Mouse (Mus musculus): ENCODE data around the gene Fsip1. TPM values are rescaled to one million over a fixed set of nuclear protein-coding genes. Genes with fewer than 3 reads are reported as not detected.
"Not testable (repeated sequence)": the region's sequence is repeated elsewhere in the genome, so short reads cannot be mapped to it uniquely, and the experiment has no call there.

Gene Fsip1
- polyA plus RNA-seq, 1 experiment from 2014 or later = 3.2 TPM

DNA sequence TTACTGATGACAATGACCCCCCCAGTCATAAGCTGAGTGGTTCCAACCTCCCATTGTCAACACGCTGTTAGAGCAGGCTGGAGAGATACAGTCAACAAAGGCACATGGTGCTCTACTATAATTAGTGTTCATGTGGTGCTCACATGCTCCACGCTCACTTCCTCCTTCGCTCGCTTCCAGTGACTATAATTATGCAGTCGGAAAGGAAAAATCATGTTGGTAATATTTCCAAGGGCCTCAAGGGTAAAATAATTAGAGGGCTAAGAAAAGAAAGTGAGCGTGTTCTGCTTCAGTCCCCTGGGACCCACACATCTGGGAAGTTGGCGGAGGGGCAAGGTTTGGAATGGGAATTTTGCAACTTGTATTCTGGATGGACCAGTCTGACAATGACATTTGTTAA lies 38.7 kb upstream of the Fsip1 start:
- no peak for DNase-seq
- Histone ChIP-seq H3K4me3 (replicated peaks; ENCODE audit: low read depth, low read length) (no peak overlapping the region), H3K27ac (replicated peaks; ENCODE audit: low read depth, low read length) (no peak overlapping the region)

DNA sequence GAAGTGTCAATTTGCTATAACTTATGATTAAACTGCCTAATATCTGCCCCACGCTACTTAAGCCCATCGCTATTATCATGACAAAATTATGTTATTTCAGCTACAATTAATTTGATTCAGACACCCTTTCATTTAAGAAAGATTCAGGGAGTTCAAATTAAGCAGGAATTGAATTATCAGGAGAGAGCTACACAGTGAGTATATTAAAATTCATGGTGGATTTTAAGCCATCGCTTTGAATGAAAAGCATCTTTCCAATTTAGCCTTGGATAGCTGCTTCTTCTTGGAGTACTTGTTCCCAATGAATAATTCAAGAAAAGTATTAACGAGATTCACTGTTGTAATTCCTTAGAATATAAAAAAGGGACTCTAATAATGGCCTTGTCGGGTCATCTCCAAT lies 36.8 kb upstream of the Fsip1 start:
- H3K27ac ChIP-seq (replicated peaks; ENCODE audit: low read depth, low read length) = peak overlapping the region; percentile 21
- DNase-seq = peak; percentile 41
- 57% methylated on average over 5 of the region's 5 CpGs for WGBS

More for the DNA sequence above, 38.7 kb upstream of the Fsip1 start:
- H3K9me3 ChIP-seq (ENCODE audit: control insufficient read depth, low read length) = no peaks in the 10 kb centered on the region
- H3K4me1 ChIP-seq (ENCODE audit: control insufficient read depth, insufficient read depth, low read length) = peaks cover 4% of the 10 kb centered on the region; the same call in 1 of the 2 replicates
- 81% methylated on average over 7 of the region's 7 CpGs for WGBS
- no peaks in the 10 kb centered on the region for H3K36me3 ChIP-seq (ENCODE audit: control insufficient read depth, insufficient read depth, low read length)
- no peak overlapping the region for H3K4me2 ChIP-seq (ENCODE audit: low read length)
- no peaks in the 10 kb centered on the region for H3K27me3 ChIP-seq (ENCODE audit: control insufficient read depth, insufficient read depth, low read length)
- no peak overlapping the region for H3K9ac ChIP-seq (replicated peaks; ENCODE audit: low read length)
- no peak for ATAC-seq (ENCODE audit: low FRiP score, low TSS enrichment)

DNA sequence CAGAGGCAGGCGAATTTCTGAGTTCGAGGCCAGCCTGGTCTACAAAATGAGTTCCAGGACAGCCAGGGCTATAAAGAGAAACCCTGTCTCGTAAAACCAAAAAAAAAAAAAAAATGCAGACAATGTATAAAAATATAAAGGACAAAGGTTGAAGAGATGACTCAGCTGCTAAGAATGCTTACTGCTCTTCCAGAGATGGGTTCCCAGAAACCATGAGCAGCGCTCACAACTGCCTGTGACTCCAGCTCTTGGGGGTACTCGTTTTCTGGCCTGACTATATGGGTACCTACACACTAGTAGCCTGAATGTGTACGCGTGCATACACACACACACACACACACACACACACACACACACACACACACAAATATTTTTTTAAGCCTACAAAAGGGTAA lies 32.3 kb upstream of the Fsip1 start:
- DNase-seq; H3K9ac ChIP-seq (replicated peaks; ENCODE audit: low read length); ATAC-seq (ENCODE audit: low FRiP score, low TSS enrichment); H3K27ac ChIP-seq (replicated peaks; ENCODE audit: low read depth, low read length); H3K36me3 ChIP-seq (ENCODE audit: control insufficient read depth, insufficient read depth, low read length); H3K9me3 ChIP-seq (ENCODE audit: control insufficient read depth, low read length); H3K4me3 ChIP-seq (replicated peaks; ENCODE audit: low read depth, low read length); H3K4me2 ChIP-seq (ENCODE audit: low read length); H3K4me1 ChIP-seq (ENCODE audit: control insufficient read depth, insufficient read depth, low read length); H3K27me3 ChIP-seq (ENCODE audit: control insufficient read depth, insufficient read depth, low read length): not testable (repeated sequence)
- 89% methylated on average over 7 of the region's 7 CpGs for WGBS

More for the DNA sequence above, 36.8 kb upstream of the Fsip1 start:
- peaks cover 4% of the 10 kb centered on the region; the same call in 1 of the 2 replicates for H3K4me1 ChIP-seq (ENCODE audit: control insufficient read depth, insufficient read depth, low read length)
- no peak for ATAC-seq (ENCODE audit: low FRiP score, low TSS enrichment)
- no peak overlapping the region for H3K9ac ChIP-seq (replicated peaks; ENCODE audit: low read length)
- H3K4me3 ChIP-seq (replicated peaks; ENCODE audit: low read depth, low read length) = no peak overlapping the region
- no peaks in the 10 kb centered on the region for H3K27me3 ChIP-seq (ENCODE audit: control insufficient read depth, insufficient read depth, low read length)
- no peaks in the 10 kb centered on the region for H3K9me3 ChIP-seq (ENCODE audit: control insufficient read depth, low read length)
- no peaks in the 10 kb centered on the region for H3K36me3 ChIP-seq (ENCODE audit: control insufficient read depth, insufficient read depth, low read length)
- no peak overlapping the region for H3K4me2 ChIP-seq (ENCODE audit: low read length)

GRCm38 (mm10) chr2:118288326-118289065 lies 31.7 kb upstream of the Fsip1 start:
- Histone ChIP-seq H3K9ac (replicated peaks; ENCODE audit: low read length) (no peak overlapping the region), H3K4me1 (ENCODE audit: control insufficient read depth, insufficient read depth, low read length) (0 out of 2 replicates have a peak, but pooled peaks cover 4% of the 10 kb centered on the region), H3K9me3 (ENCODE audit: control insufficient read depth, low read length) (no peaks in the 10 kb centered on the region), H3K36me3 (ENCODE audit: control insufficient read depth, insufficient read depth, low read length) (no peaks in the 10 kb centered on the region), H3K27ac (replicated peaks; ENCODE audit: low read depth, low read length) (no peak overlapping the region), H3K4me2 (ENCODE audit: low read length) (no peak overlapping the region), H3K27me3 (ENCODE audit: control insufficient read depth, insufficient read depth, low read length) (no peaks in the 10 kb centered on the region), H3K4me3 (replicated peaks; ENCODE audit: low read depth, low read length) (no peak overlapping the region)
- WGBS = 89% methylated on average over 9 of the region's 9 CpGs
- ATAC-seq (ENCODE audit: low FRiP score, low TSS enrichment) (no peak), DNase-seq (no peak)

DNA sequence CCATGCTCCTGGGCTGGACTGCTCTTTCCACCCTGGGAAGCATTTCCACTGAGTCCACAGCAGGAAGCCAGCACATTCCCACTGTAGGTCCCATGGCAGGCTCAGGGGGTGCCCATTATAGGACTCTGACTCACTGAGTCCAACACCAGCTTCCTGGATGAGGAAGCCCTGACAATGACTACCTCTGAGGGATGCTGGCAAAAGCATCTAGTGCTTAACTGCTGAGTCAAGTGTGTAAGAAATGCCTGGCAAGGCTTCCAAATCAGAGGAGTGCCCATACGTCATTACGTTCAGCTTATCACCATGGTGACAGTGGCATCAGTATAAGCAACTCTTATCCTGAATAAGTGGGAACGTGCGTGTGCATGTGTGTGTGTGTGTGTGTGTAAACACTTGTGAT lies 30.9 kb upstream of the Fsip1 start:
- H3K36me3 ChIP-seq (ENCODE audit: control insufficient read depth, insufficient read depth, low read length) = no peaks in the 10 kb centered on the region
- no peaks in the 10 kb centered on the region for H3K9me3 ChIP-seq (ENCODE audit: control insufficient read depth, low read length)
- DNase-seq (no peak), ATAC-seq (ENCODE audit: low FRiP score, low TSS enrichment) (no peak)
- 70% methylated on average over 4 of the region's 4 CpGs for WGBS
- no peak overlapping the region for H3K4me2 ChIP-seq (ENCODE audit: low read length)
- H3K27ac ChIP-seq (replicated peaks; ENCODE audit: low read depth, low read length) = no peak overlapping the region
- H3K4me1 ChIP-seq (ENCODE audit: control insufficient read depth, insufficient read depth, low read length) = no peaks in the 10 kb centered on the region
- no peak overlapping the region for H3K4me3 ChIP-seq (replicated peaks; ENCODE audit: low read depth, low read length)
- H3K27me3 ChIP-seq (ENCODE audit: control insufficient read depth, insufficient read depth, low read length) = no peaks in the 10 kb centered on the region
- no peak overlapping the region for H3K9ac ChIP-seq (replicated peaks; ENCODE audit: low read length)

- ATAC-seq (ENCODE audit: low FRiP score, low TSS enrichment) = no peak
- no peak for DNase-seq
- no peak overlapping the region for H3K4me2 ChIP-seq (ENCODE audit: low read length)
- no peak overlapping the region for H3K9ac ChIP-seq (replicated peaks; ENCODE audit: low read length)
- 80% methylated on average over 3 of the region's 3 CpGs for WGBS
- no peaks in the 10 kb centered on the region for H3K36me3 ChIP-seq (ENCODE audit: control insufficient read depth, insufficient read depth, low read length)
- no peaks in the 10 kb centered on the region for H3K27me3 ChIP-seq (ENCODE audit: control insufficient read depth, insufficient read depth, low read length)
- H3K4me3 ChIP-seq (replicated peaks; ENCODE audit: low read depth, low read length) = no peak overlapping the region
- H3K27ac ChIP-seq (replicated peaks; ENCODE audit: low read depth, low read length) = no peak overlapping the region
- no peaks in the 10 kb centered on the region for H3K4me1 ChIP-seq (ENCODE audit: control insufficient read depth, insufficient read depth, low read length)
- no peaks in the 10 kb centered on the region for H3K9me3 ChIP-seq (ENCODE audit: control insufficient read depth, low read length)
These were observed 25.7 kb upstream of the Fsip1 start for GRCm38 (mm10) chr2:118282467-118282866.

DNA sequence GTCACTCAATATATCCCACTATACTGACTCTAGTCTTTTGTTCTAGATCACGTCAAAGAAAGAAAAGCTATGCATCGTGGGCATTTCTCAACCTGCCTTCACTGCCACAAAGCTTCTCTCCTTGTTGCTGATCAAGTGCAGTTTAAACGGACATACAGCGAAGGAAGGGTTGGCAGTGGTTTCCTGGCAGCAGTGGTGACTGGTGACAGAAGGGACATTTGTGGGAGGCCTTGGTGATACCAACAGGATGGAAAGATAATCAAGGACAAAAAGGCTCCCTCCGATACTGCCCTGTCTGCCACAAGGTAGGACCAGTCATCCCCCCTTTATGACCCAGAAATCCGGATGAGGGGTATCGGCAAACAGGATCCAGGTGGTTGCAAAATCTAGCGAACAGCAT lies 21.5 kb upstream of the Fsip1 start:
- no peak overlapping the region for H3K9ac ChIP-seq (replicated peaks; ENCODE audit: low read length)
- no peaks in the 10 kb centered on the region for H3K36me3 ChIP-seq (ENCODE audit: control insufficient read depth, insufficient read depth, low read length)
- H3K27me3 ChIP-seq (ENCODE audit: control insufficient read depth, insufficient read depth, low read length) = no peaks in the 10 kb centered on the region
- no peaks in the 10 kb centered on the region for H3K9me3 ChIP-seq (ENCODE audit: control insufficient read depth, low read length)
- DNase-seq (no peak), ATAC-seq (ENCODE audit: low FRiP score, low TSS enrichment) (no peak)
- no peak overlapping the region for H3K27ac ChIP-seq (replicated peaks; ENCODE audit: low read depth, low read length)
- no peak overlapping the region for H3K4me3 ChIP-seq (replicated peaks; ENCODE audit: low read depth, low read length)
- H3K4me1 ChIP-seq (ENCODE audit: control insufficient read depth, insufficient read depth, low read length) = 0 out of 2 replicates have a peak, but pooled peaks cover 4% of the 10 kb centered on the region
- H3K4me2 ChIP-seq (ENCODE audit: low read length) = no peak overlapping the region
- WGBS = 92% methylated on average over 8 of the region's 8 CpGs

GRCm38 (mm10) chr2:118271606-118272005 lies 14.8 kb upstream of the Fsip1 start:
- 0 out of 2 replicates have a peak, but pooled peaks cover 4% of the 10 kb centered on the region for H3K4me1 ChIP-seq (ENCODE audit: control insufficient read depth, insufficient read depth, low read length)
- no peak overlapping the region for H3K4me2 ChIP-seq (ENCODE audit: low read length)
- no peak overlapping the region for H3K9ac ChIP-seq (replicated peaks; ENCODE audit: low read length)
- no peak overlapping the region for H3K27ac ChIP-seq (replicated peaks; ENCODE audit: low read depth, low read length)
- no peaks in the 10 kb centered on the region for H3K9me3 ChIP-seq (ENCODE audit: control insufficient read depth, low read length)
- DNase-seq = no peak
- H3K4me3 ChIP-seq (replicated peaks; ENCODE audit: low read depth, low read length) = no peak overlapping the region
- no peaks in the 10 kb centered on the region for H3K36me3 ChIP-seq (ENCODE audit: control insufficient read depth, insufficient read depth, low read length)
- no peak for ATAC-seq (ENCODE audit: low FRiP score, low TSS enrichment)
- H3K27me3 ChIP-seq (ENCODE audit: control insufficient read depth, insufficient read depth, low read length) = no peaks in the 10 kb centered on the region
- 84% methylated on average over 10 of the region's 10 CpGs for WGBS

DNA sequence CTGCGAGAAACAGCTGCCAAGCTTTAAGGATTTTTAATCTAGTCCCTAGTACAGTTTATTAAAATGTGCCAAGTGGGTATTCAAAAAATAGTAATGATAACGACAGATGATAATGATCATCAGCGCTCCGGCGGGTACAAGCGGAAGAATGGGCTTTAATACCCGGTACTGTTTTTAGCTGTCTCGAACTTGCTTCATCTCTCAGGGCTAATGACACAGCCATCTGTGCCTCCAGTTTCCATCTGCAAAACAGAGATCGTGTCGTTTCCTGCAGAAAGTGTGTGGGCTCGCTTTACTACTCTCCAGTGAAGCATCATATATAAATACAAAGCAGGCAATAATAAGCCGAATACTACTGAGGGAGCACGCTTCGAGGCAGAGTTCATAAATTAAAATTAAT lies 13.4 kb upstream of the Fsip1 start:
- DNase-seq (no peak), ATAC-seq (ENCODE audit: low FRiP score, low TSS enrichment) (no peak)
- 76% methylated on average over 14 of the region's 14 CpGs for WGBS
- Histone ChIP-seq H3K9ac (replicated peaks; ENCODE audit: low read length) (no peak overlapping the region), H3K27ac (replicated peaks; ENCODE audit: low read depth, low read length) (no peak overlapping the region), H3K4me3 (replicated peaks; ENCODE audit: low read depth, low read length) (no peak overlapping the region), H3K36me3 (ENCODE audit: control insufficient read depth, insufficient read depth, low read length) (no peaks in the 10 kb centered on the region), H3K4me2 (ENCODE audit: low read length) (no peak overlapping the region), H3K9me3 (ENCODE audit: control insufficient read depth, low read length) (no peaks in the 10 kb centered on the region), H3K27me3 (ENCODE audit: control insufficient read depth, insufficient read depth, low read length) (no peaks in the 10 kb centered on the region), H3K4me1 (ENCODE audit: control insufficient read depth, insufficient read depth, low read length) (0 out of 2 replicates have a peak, but pooled peaks cover 4% of the 10 kb centered on the region)
